Mouse (Mus musculus) midbrain, embryonic 13.5 days (tissue): ENCODE measurements around the gene Neurod2. TPM values are rescaled to one million over a fixed set of nuclear protein-coding genes. Genes with fewer than 3 reads are reported as not detected.

Source experiments
- ATAC-seq: fragments of 200-750 bp; cut with Nextera tagmentation; 2 replicates; pipeline ENCODE4 v1.8.0; 2017; ENCODE audit warnings: mild to moderate bottlenecking, moderate TSS enrichment, moderate library complexity
- H3K27ac ChIP-seq: fragments of 300-500 bp; sonication (generic); 2 replicates; pipeline ENCODE4 v1.5.1; 2015; ENCODE audit warnings: inconsistent platforms, mild to moderate bottlenecking, moderate library complexity
- H3K27me3 ChIP-seq: fragments of 300-500 bp; sonication (generic); 2 replicates; pipeline ENCODE4 v1.6.1; 2015; ENCODE audit warnings: mild to moderate bottlenecking, inconsistent platforms
- H3K36me3 ChIP-seq: fragments of 300-500 bp; sonication (generic); 2 replicates; pipeline ENCODE4 v1.6.1; 2015; ENCODE audit warnings: mild to moderate bottlenecking, inconsistent platforms
- H3K4me1 ChIP-seq: fragments of 300-500 bp; sonication (generic); replicated peaks from 2 replicates; pipeline ENCODE4 v1.6.1; 2015; ENCODE audit warnings: inconsistent platforms
- H3K4me2 ChIP-seq: fragments of 300-500 bp; sonication (generic); replicated peaks from 2 replicates; pipeline ENCODE4 v1.6.1; 2015; ENCODE audit warnings: moderate library complexity, mild to moderate bottlenecking, inconsistent platforms
- H3K4me3 ChIP-seq: fragments of 300-500 bp; sonication (generic); replicated peaks from 2 replicates; pipeline ENCODE4 v1.5.1; 2015; ENCODE audit warnings: mild to moderate bottlenecking, inconsistent platforms
- H3K9ac ChIP-seq: fragments of 300-500 bp; sonication (generic); replicated peaks from 2 replicates; pipeline ENCODE4 v1.6.1; 2015; ENCODE audit warnings: mild to moderate bottlenecking, inconsistent platforms
- H3K9me3 ChIP-seq: fragments of 300-500 bp; sonication (generic); 2 replicates; pipeline ENCODE4 v1.6.1; 2016; ENCODE audit warnings: mild to moderate bottlenecking, inconsistent platforms
- WGBS: fragments of 180-500 bp; shearing (Covaris S2); methylation state at CpG from one replicate; pipeline ENCODE4 v1.1.7; 2015; 5-methylcytosine and 5-hydroxymethylcytosine counted together
- polyA plus RNA-seq: library from polyadenylated mRNA; unstranded; fragments of >200 nt; fragmentation: Nextera tagmentation; extraction: Ambion mirVana; gene quantifications from 2 replicates; pipeline ENCODE4 v1.2.1, GENCODE M21; 2015

Neurod2 gene
- polyA plus RNA-seq, 1 experiment from 2014 or later = 9.3 TPM

- no peak overlapping the region for H3K4me3 ChIP-seq
- no peak for ATAC-seq
- H3K9me3 ChIP-seq = no peaks in the 10 kb centered on the region
- WGBS = 81% methylated on average over 10 of the region's 10 CpGs
- no peak overlapping the region for H3K9ac ChIP-seq
- no peaks in the 10 kb centered on the region for H3K27me3 ChIP-seq
- H3K4me2 ChIP-seq = no peak overlapping the region
- H3K4me1 ChIP-seq = peaks cover 22% of the 10 kb centered on the region
- H3K36me3 ChIP-seq = no peaks in the 10 kb centered on the region
- H3K27ac ChIP-seq = no peak overlapping the region
Measured at GRCm38 (mm10) chr11:98366290-98366689, 36.8 kb upstream of the Neurod2 start.

GRCm38 (mm10) chr11:98364410-98364809 is 35.0 kb upstream of the Neurod2 start:
- H3K27ac ChIP-seq = no peak overlapping the region
- 93% methylated on average over 5 of the region's 5 CpGs for WGBS
- no peak overlapping the region for H3K9ac ChIP-seq
- no peaks in the 10 kb centered on the region for H3K27me3 ChIP-seq
- H3K4me3 ChIP-seq = no peak overlapping the region
- H3K9me3 ChIP-seq = no peaks in the 10 kb centered on the region
- peaks cover 25% of the 10 kb centered on the region for H3K4me1 ChIP-seq
- no peaks in the 10 kb centered on the region for H3K36me3 ChIP-seq
- H3K4me2 ChIP-seq = no peak overlapping the region
- ATAC-seq = no peak

DNA sequence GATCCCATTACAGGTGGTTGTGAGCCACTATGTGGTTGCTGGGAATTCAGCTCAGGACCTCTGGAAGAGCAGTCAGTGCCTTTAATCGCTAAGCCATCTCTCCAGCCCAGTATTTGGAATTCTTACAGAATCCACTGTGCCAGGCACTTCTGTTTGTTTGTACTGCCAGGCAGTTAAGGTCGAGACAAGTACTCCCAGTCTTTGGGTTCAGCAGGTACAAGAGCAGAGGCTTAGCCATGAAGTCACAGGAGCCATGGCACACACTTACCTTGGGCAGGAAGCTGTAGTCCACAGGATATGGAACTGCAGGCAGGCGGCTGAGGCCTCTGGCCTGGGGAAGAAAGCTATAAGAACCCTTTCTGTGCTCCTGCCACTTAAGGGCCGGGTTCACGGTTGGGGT is 34.4 kb upstream of the Neurod2 start:
- Histone ChIP-seq H3K9me3 (no peaks in the 10 kb centered on the region), H3K9ac (no peak overlapping the region), H3K27me3 (no peaks in the 10 kb centered on the region), H3K27ac (no peak overlapping the region), H3K4me3 (no peak overlapping the region), H3K4me2 (no peak overlapping the region), H3K36me3 (no peaks in the 10 kb centered on the region), H3K4me1 (peaks cover 31% of the 10 kb centered on the region)
- ATAC-seq = no peak
- WGBS = 95% methylated on average over 5 of the region's 5 CpGs

DNA sequence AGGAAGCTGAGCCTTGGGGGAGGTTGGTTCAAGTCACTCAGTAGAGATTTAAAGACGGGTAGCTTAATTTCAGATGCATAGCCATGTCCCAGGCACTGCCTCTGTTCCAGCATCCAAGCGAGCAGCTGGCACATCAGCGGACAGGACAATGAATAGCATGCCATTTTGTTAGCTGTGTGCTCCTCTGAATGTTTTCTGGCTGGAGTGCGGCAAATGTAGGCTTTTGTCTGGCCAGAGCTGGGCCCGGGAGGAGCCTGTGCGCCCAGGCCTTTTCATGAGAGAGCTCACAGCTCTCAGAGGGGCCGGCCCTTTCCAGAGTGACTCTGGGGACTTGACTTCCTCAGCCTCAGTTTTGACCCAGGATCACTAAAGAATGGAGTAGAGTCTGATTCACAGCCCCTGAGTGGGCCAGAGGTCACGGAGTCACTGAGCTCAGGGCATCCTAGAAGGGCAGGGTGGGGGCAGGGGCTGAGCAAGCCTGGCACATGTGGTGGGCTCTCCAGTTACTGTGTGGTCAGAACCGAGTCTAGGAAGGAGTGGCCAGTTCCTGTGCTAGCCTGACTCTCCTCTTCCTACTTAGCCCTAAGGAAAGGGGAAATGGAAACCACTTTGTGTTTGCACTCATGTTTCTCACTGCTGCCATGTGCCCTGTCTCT is 31.5 kb upstream of the Neurod2 start:
- no peak for ATAC-seq

GRCm38 (mm10) chr11:98358161-98359083 is 29.0 kb upstream of the Neurod2 start, which contains the start of gene Stard3:
TSS of gene Stard3 (plus strand) at chr11:98358368.
- Histone ChIP-seq H3K4me1 (peaks cover 47% of the 10 kb centered on the region), H3K9me3 (no peaks in the 10 kb centered on the region), H3K4me3 (peak within 1 kb of the TSS; percentile 74), H3K4me2 (peak within 1 kb of the TSS; percentile 88), H3K27me3 (peaks cover 23% of the 10 kb centered on the region; the same call in 1 of the 2 replicates), H3K36me3 (no peaks in the 10 kb centered on the region), H3K27ac (peak within 1 kb of the TSS; percentile 85), H3K9ac (peak within 1 kb of the TSS; percentile 76)
- ATAC-seq = peak; percentile 87
- under 1% methylated on average over 54 of the region's 60 CpGs for WGBS

More for the DNA sequence above, 31.5 kb upstream of the Neurod2 start:
- peak overlapping the region; percentile 57 for H3K27ac ChIP-seq
- no peaks in the 10 kb centered on the region for H3K9me3 ChIP-seq
- 0 out of 2 replicates have a peak, but pooled peaks cover 3% of the 10 kb centered on the region for H3K27me3 ChIP-seq
- no peaks in the 10 kb centered on the region for H3K36me3 ChIP-seq
- peak overlapping the region; percentile 37; the same call in 1 of the 2 replicates for H3K9ac ChIP-seq
- 25% methylated on average over 9 of the region's 9 CpGs for WGBS
- no peak overlapping the region for H3K4me3 ChIP-seq
- peaks cover 42% of the 10 kb centered on the region for H3K4me1 ChIP-seq
- no peak overlapping the region; the same call in 1 of the 2 replicates for H3K4me2 ChIP-seq

- H3K4me1 ChIP-seq = peaks cover 47% of the 10 kb centered on the region
- no peaks in the 10 kb centered on the region for H3K36me3 ChIP-seq
- peak overlapping the region; percentile 74 for H3K4me3 ChIP-seq
- no peak for ATAC-seq
- no peaks in the 10 kb centered on the region for H3K9me3 ChIP-seq
- H3K9ac ChIP-seq = peak overlapping the region; percentile 76
- H3K27ac ChIP-seq = peak overlapping the region; percentile 85
- 9% methylated on average over 13 of the region's 13 CpGs for WGBS
- H3K4me2 ChIP-seq = peak overlapping the region; percentile 88
- H3K27me3 ChIP-seq = peaks cover 31% of the 10 kb centered on the region
Measured at GRCm38 (mm10) chr11:98357396-98358160, 28.1 kb upstream of the Neurod2 start.

DNA sequence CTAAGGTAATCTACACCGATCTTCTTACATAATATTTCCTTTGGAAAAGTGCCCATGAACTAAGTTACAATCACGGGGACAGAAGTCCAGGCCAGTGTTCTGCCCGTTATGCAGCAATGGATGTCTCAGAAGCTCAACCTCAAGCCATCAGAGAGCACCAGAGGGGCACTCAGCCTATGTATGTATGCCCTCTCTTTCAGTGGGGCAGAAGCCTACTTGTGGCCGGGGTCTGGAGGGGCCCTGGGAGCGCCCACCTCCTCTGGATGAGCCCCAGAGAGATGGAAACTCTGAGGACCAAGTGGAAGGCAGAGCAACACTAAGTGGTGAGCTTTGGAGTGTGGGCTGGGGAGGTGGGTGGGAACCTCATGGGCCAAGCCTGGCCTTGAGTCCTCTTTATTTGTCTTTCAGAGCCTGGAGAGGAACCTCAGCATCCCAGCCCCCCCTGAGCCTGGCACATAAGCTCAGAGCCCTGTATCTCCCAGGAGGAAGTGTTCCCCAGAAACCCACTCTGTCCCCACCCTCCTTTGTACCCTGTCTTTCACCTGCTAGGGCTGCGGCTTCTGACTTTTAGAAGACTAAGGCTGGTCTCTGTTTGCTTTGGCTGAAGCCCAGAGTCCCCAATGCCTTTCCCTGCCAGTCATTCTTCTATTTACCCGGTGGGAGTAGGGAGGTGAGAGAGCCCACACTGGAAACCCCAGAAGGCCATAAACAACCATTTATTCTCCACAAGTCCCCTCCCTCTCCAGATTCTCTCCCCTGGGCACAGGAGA is 27.4 kb upstream of the Neurod2 start:
- peaks cover 39% of the 10 kb centered on the region for H3K27me3 ChIP-seq
- H3K9me3 ChIP-seq = no peaks in the 10 kb centered on the region
- no peak for ATAC-seq
- no peaks in the 10 kb centered on the region for H3K36me3 ChIP-seq
- no peak overlapping the region for H3K4me3 ChIP-seq
- WGBS = 81% methylated on average over 7 of the region's 7 CpGs
- peak overlapping the region; percentile 88; the same call in 1 of the 2 replicates for H3K4me2 ChIP-seq
- H3K4me1 ChIP-seq = peaks cover 46% of the 10 kb centered on the region
- no peak overlapping the region for H3K27ac ChIP-seq
- no peak overlapping the region for H3K9ac ChIP-seq

DNA sequence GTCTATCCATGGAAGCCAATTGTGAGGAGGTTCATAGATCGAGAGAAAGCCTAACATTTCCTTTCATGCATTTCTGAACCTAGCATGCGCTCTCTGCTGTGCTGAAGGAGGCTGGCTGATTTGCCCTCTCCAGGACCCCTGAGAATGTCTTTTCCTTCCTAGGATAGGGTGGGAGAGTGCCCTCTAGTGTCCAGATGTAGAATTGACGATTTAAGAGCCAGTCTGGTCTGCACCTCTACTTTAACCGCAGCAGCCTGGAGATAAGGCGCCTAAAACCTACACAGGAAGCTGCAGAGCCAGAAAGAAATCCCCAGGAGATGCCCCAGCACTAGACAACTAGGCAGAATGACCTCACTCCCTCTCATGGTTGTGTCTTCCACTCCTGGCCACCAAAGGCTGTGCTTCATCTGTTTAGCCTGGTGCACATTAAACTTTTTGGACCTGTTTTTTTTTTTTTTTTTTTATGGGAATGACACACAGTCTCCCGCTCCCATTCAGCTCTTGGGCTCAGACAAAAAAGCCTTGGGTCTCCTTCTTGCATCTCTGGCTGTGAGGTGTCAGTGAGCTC is 26.4 kb upstream of the Neurod2 start:
- Histone ChIP-seq H3K27me3 (peaks cover 49% of the 10 kb centered on the region), H3K4me3 (no peak overlapping the region), H3K9me3 (no peaks in the 10 kb centered on the region), H3K9ac (no peak overlapping the region), H3K27ac (no peak overlapping the region), H3K4me2 (no peak overlapping the region), H3K36me3 (no peaks in the 10 kb centered on the region), H3K4me1 (peaks cover 36% of the 10 kb centered on the region)
- 7% methylated on average over 6 of the region's 6 CpGs for WGBS
- no peak for ATAC-seq

GRCm38 (mm10) chr11:98354445-98354844 is 25.0 kb upstream of the Neurod2 start:
- Histone ChIP-seq H3K4me3 (no peak overlapping the region), H3K27ac (no peak overlapping the region), H3K9me3 (no peaks in the 10 kb centered on the region), H3K9ac (no peak overlapping the region), H3K27me3 (peaks cover 63% of the 10 kb centered on the region), H3K4me2 (no peak overlapping the region), H3K36me3 (no peaks in the 10 kb centered on the region), H3K4me1 (peaks cover 22% of the 10 kb centered on the region)
- ATAC-seq = no peak
- WGBS = 57% methylated on average over 14 of the region's 14 CpGs

GRCm38 (mm10) chr11:98353651-98354211 is 24.3 kb upstream of the Neurod2 start:
- peaks cover 70% of the 10 kb centered on the region for H3K27me3 ChIP-seq
- no peak overlapping the region for H3K9ac ChIP-seq
- H3K4me2 ChIP-seq = no peak overlapping the region
- no peak overlapping the region for H3K4me3 ChIP-seq
- ATAC-seq = no peak
- WGBS = 41% methylated on average over 8 of the region's 8 CpGs
- no peaks in the 10 kb centered on the region for H3K36me3 ChIP-seq
- no peak overlapping the region for H3K27ac ChIP-seq
- peaks cover 19% of the 10 kb centered on the region for H3K4me1 ChIP-seq
- H3K9me3 ChIP-seq = no peaks in the 10 kb centered on the region
